Mouse (Mus musculus): ENCODE results near the gene Syap1. TPM values are rescaled to one million over a fixed set of nuclear protein-coding genes. Genes with fewer than 3 reads are reported as not detected.
"Not testable (repeated sequence)": the region's sequence is repeated elsewhere in the genome, so short reads cannot be mapped to it uniquely, and the experiment has no call there.

Gene Syap1
- polyA plus RNA-seq (2015; fragmentation: Nextera tagmentation; extraction: Ambion mirVana): 30.6 and 30.7 TPM in 2 replicates

DNA sequence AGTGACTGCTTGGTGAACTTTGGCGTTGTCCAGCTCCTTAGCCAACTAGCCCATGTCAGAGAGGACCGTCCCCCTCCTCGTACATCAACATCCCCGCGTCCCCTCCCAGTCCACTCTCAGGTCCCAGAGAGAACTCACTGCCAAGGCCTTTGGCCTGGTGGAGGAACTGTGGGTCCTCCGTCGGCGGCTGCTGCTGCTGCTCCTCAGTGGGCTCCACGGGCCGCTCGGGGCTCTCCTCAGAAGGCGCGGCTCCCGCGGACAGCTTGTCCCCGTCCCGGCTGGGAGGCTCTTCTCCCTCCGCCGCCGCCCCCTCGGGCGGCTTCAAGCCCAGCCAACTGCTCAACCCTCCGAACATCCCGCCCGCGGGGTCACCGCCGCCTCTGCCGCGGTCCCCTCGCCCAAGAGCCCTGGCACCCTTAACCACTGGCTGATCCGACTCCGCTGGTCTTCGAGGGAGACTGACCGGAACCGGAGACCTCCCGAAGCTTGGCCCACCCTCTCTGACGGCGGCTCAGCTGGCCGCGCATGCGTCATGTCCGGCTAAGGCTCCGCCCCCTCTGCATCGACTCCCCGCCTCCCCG, at the start of gene Syap1:
Syap1 (minus strand) TSS at position 517 of the 581 bp plus-strand sequence.
- Histone ChIP-seq H3K27ac (peak within 1 kb of the TSS; percentile 76), H3K36me3 (replicated peaks) (no peaks in the 10 kb centered on the region), H3K27me3 (replicated peaks) (no peaks in the 10 kb centered on the region), H3K4me3 (peak within 1 kb of the TSS; percentile 76), H3K9me3 (no peaks in the 10 kb centered on the region), H3K9ac (peak within 1 kb of the TSS; percentile 73), H3K4me1 (peaks cover 12% of the 10 kb centered on the region; the same call in 1 of the 2 replicates), H3K4me2 (peak within 1 kb of the TSS; percentile 54)
- 29% methylated on average over 40 of the region's 47 CpGs for WGBS
- ATAC-seq (replicated peaks): peak; percentile 97

GRCm38 (mm10) chrX:162931467-162931866, 43.2 kb upstream of the Syap1 start:
- no peak overlapping the region for H3K27ac ChIP-seq
- no peak for ATAC-seq (replicated peaks)
- H3K27me3 ChIP-seq (replicated peaks): no peaks in the 10 kb centered on the region
- 94% methylated on average over 2 of the region's 2 CpGs for WGBS
- H3K36me3 ChIP-seq (replicated peaks): no peaks in the 10 kb centered on the region
- no peaks in the 10 kb centered on the region for H3K4me1 ChIP-seq
- H3K9me3 ChIP-seq: no peaks in the 10 kb centered on the region
- no peak overlapping the region for H3K4me3 ChIP-seq
- no peak overlapping the region for H3K4me2 ChIP-seq
- no peak overlapping the region for H3K9ac ChIP-seq

GRCm38 (mm10) chrX:162921487-162922125, 33.4 kb upstream of the Syap1 start:
- Histone ChIP-seq H3K27ac (no peak overlapping the region), H3K27me3 (replicated peaks) (0 out of 2 replicates have a peak, but pooled peaks cover 3% of the 10 kb centered on the region), H3K4me2 (no peak overlapping the region), H3K9me3 (no peaks in the 10 kb centered on the region), H3K9ac (no peak overlapping the region), H3K4me3 (no peak overlapping the region), H3K36me3 (replicated peaks) (0 out of 2 replicates have a peak, but pooled peaks cover 4% of the 10 kb centered on the region), H3K4me1 (no peaks in the 10 kb centered on the region)
- WGBS: 86% methylated on average over 8 of the region's 8 CpGs
- ATAC-seq (replicated peaks): no peak

DNA sequence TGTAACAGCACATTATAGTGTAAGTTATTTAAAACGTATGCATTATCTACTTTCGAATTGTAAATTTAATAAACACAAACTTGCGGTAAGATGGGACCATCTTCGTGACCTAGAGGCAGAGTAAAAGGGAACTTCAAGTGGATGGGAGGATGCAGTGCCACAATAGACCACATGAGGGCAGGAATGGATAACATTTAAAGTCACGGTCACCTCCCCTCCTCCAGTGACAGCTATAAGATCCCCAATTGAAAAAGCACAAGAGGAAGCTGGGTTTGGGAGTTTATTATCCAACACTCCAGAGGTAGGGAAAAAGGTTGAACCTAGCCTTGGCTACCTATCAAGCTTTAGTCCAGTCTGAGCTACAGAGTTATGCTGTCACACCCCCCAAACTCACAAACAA, 27.4 kb upstream of the Syap1 start:
- ATAC-seq (replicated peaks): 0 out of 2 replicates have a peak, but pooled peaks have one; percentile 52
- Histone ChIP-seq H3K4me1 (no peaks in the 10 kb centered on the region), H3K36me3 (replicated peaks) (no peaks in the 10 kb centered on the region), H3K9ac (no peak overlapping the region), H3K4me2 (no peak overlapping the region), H3K27ac (no peak overlapping the region), H3K4me3 (no peak overlapping the region), H3K9me3 (no peaks in the 10 kb centered on the region), H3K27me3 (replicated peaks) (no peaks in the 10 kb centered on the region)
- WGBS: 32% methylated on average over 5 of the region's 5 CpGs

- H3K9ac ChIP-seq: no peak overlapping the region
- no peaks in the 10 kb centered on the region for H3K9me3 ChIP-seq
- no peaks in the 10 kb centered on the region for H3K36me3 ChIP-seq (replicated peaks)
- H3K4me1 ChIP-seq: no peaks in the 10 kb centered on the region
- H3K27ac ChIP-seq: no peak overlapping the region
- no peak overlapping the region for H3K4me3 ChIP-seq
- H3K27me3 ChIP-seq (replicated peaks): no peaks in the 10 kb centered on the region
- WGBS: 97% methylated on average over 3 of the region's 3 CpGs
- no peak overlapping the region for H3K4me2 ChIP-seq
- ATAC-seq (replicated peaks): no peak
These were observed 25.4 kb upstream of the Syap1 start for GRCm38 (mm10) chrX:162913651-162914050.

GRCm38 (mm10) chrX:162907554-162907953, 19.3 kb upstream of the Syap1 start:
- H3K4me1 ChIP-seq: 0 out of 2 replicates have a peak, but pooled peaks cover 3% of the 10 kb centered on the region
- H3K4me3 ChIP-seq: no peak overlapping the region
- H3K27me3 ChIP-seq (replicated peaks): no peaks in the 10 kb centered on the region
- no peaks in the 10 kb centered on the region for H3K36me3 ChIP-seq (replicated peaks)
- WGBS: 75% methylated on average over 3 of the region's 3 CpGs
- H3K9me3 ChIP-seq: no peaks in the 10 kb centered on the region
- no peak overlapping the region for H3K4me2 ChIP-seq
- ATAC-seq (replicated peaks): no peak
- H3K27ac ChIP-seq: no peak overlapping the region
- no peak overlapping the region for H3K9ac ChIP-seq

DNA sequence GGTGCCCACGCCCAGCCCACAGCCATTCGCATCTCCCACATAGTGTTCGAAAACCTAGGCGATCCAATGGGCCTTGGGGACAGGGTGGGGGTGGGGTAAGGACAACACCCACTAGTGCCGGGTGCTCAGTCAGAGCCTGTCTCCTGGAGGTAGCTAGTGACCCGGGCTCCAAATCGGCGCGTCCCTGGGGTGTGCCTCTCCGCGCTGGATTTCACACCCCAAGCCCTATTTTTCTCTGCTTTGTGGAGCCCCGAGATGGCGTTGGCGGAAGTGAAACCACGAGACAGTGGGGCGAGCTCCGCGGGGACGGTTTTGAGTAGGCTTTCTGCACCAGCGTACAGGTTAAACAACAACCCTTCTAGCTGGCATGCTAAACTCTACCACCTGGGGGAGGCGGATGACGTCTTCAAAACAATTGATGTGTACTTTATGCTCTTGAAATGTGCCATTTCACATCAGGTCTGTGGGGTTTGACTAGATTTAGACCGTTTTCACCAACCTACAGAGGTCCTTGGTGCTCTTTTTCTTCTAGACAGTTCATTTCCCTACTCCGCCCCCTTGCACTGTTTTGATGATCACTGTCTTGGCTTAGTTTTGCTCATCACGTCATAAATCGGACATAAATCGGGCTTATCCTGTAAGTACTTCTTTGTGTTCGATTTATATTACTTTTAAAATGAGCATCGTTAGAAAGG, 13.9 kb upstream of the Syap1 start:
- WGBS: 26% methylated on average over 29 of the region's 29 CpGs
- peak; percentile 85 for ATAC-seq (replicated peaks)
- no peaks in the 10 kb centered on the region for H3K36me3 ChIP-seq (replicated peaks)
- H3K9me3 ChIP-seq: no peaks in the 10 kb centered on the region
- peak overlapping the region; percentile 61 for H3K4me3 ChIP-seq
- H3K27me3 ChIP-seq (replicated peaks): no peaks in the 10 kb centered on the region
- peak overlapping the region; percentile 56 for H3K9ac ChIP-seq
- peak overlapping the region; percentile 83 for H3K27ac ChIP-seq
- peak overlapping the region; percentile 74 for H3K4me2 ChIP-seq
- 0 out of 2 replicates have a peak, but pooled peaks cover 3% of the 10 kb centered on the region for H3K4me1 ChIP-seq

- Histone ChIP-seq H3K36me3 (replicated peaks) (no peaks in the 10 kb centered on the region), H3K27ac (peak overlapping the region; percentile 83), H3K27me3 (replicated peaks) (no peaks in the 10 kb centered on the region), H3K9ac (peak overlapping the region; percentile 56), H3K4me2 (peak overlapping the region; percentile 74), H3K9me3 (no peaks in the 10 kb centered on the region), H3K4me3 (peak overlapping the region; percentile 61), H3K4me1 (0 out of 2 replicates have a peak, but pooled peaks cover 3% of the 10 kb centered on the region)
- 40% methylated on average over 16 of the region's 25 CpGs for WGBS
- peak; percentile 91 for ATAC-seq (replicated peaks)
These were observed 13.3 kb upstream of the Syap1 start for GRCm38 (mm10) chrX:162901371-162902039.

DNA sequence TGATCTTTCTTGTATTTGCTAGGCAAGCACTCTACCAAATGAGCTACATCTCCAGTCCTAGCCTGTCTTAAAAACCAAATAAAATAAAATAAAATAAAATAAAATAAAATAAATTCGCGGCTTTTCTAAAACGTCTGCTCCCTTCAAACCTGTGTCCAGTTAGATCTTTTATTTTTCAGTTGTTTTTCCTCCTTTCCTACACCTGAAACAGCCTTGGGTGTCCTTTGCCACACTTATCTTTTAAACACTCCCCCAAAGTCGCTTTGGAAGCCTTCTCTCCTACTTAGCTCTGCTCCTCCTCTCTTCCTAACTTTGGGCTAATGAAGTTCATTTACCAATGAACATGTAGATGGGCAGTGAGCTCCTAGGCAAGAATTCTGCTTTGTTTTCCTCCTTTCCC, 12.7 kb upstream of the Syap1 start, which contains the start of gene Ctps2:
Ctps2 (plus strand) TSS at position 301 of the 400 bp plus-strand sequence.
- H3K27me3 ChIP-seq (replicated peaks): no peaks in the 10 kb centered on the region
- H3K4me2 ChIP-seq: peak within 1 kb of the TSS; percentile 74
- no peaks in the 10 kb centered on the region for H3K36me3 ChIP-seq (replicated peaks)
- ATAC-seq (replicated peaks): no peak
- peak within 1 kb of the TSS; percentile 83 for H3K27ac ChIP-seq
- WGBS: 42% methylated on average over 4 of the region's 4 CpGs
- no peaks in the 10 kb centered on the region for H3K9me3 ChIP-seq
- peak within 1 kb of the TSS; percentile 61 for H3K4me3 ChIP-seq
- peak within 1 kb of the TSS; percentile 56 for H3K9ac ChIP-seq
- H3K4me1 ChIP-seq: 0 out of 2 replicates have a peak, but pooled peaks cover 3% of the 10 kb centered on the region

- H3K4me2 ChIP-seq; H3K9ac ChIP-seq; H3K27ac ChIP-seq; H3K36me3 ChIP-seq (replicated peaks); H3K9me3 ChIP-seq; H3K27me3 ChIP-seq (replicated peaks): not testable (repeated sequence)
- 68% methylated on average over 10 of the region's 25 CpGs for WGBS
- peak; percentile 74 for ATAC-seq (replicated peaks)
- peak overlapping the region; percentile 4; the same call in 1 of the 2 replicates for H3K4me3 ChIP-seq
- peaks cover 12% of the 10 kb centered on the region; the same call in 1 of the 2 replicates for H3K4me1 ChIP-seq
These were observed 452 bp upstream of the Syap1 start for GRCm38 (mm10) chrX:162888575-162889223.

- H3K27ac ChIP-seq: no peak overlapping the region
- 83% methylated on average over 3 of the region's 3 CpGs for WGBS
These were observed 10.0 kb downstream of the Syap1 start for GRCm38 (mm10) chrX:162878236-162878635.

More at GRCm38 (mm10) chrX:162878236-162878635, 10.0 kb downstream of the Syap1 start:
- no peaks in the 10 kb centered on the region for H3K4me1 ChIP-seq
- no peaks in the 10 kb centered on the region for H3K36me3 ChIP-seq (replicated peaks)
- H3K9ac ChIP-seq: no peak overlapping the region
- H3K27me3 ChIP-seq (replicated peaks): no peaks in the 10 kb centered on the region
- no peak for ATAC-seq (replicated peaks)
- no peaks in the 10 kb centered on the region for H3K9me3 ChIP-seq
- no peak overlapping the region for H3K4me3 ChIP-seq
- H3K4me2 ChIP-seq: no peak overlapping the region

All from midbrain, embryonic 15.5 days (tissue).